Mouse (Mus musculus) heart, embryonic 16.5 days (tissue): ENCODE measurements at regions not wholly inside any gene's neighbourhood (a gene's known extent, or its start where the extent isn't known, plus 50 kb on each side); places are given as distances from the start of the nearest gene placed in this dataset.

Source experiments
- ATAC-seq: fragments of 200-750 bp; cut with Nextera tagmentation; replicated peaks from 2 replicates; pipeline ENCODE4 v1.8.0; 2017; ENCODE audit warnings: moderate number of reproducible peaks; ENCODE audit not compliant: insufficient read depth, low FRiP score; ENCODE audit errors: extremely low read depth
- H3K27ac ChIP-seq: fragments of 300-500 bp; sonication (generic); 2 replicates; pipeline ENCODE4 v1.5.1; 2014; ENCODE audit warnings: mild to moderate bottlenecking, low read length, control low read depth, moderate library complexity
- H3K27me3 ChIP-seq: fragments of 300-500 bp; sonication (generic); 2 replicates; pipeline ENCODE4 v1.6.1; 2014; ENCODE audit warnings: low read length, mixed read lengths; ENCODE audit not compliant: control insufficient read depth, insufficient read depth
- H3K36me3 ChIP-seq: fragments of 300-500 bp; sonication (generic); 2 replicates; pipeline ENCODE4 v1.6.1; 2014; ENCODE audit not compliant: control insufficient read depth, insufficient read depth
- H3K4me1 ChIP-seq: fragments of 300-500 bp; sonication (generic); 2 replicates; pipeline ENCODE4 v1.6.1; 2014; ENCODE audit warnings: low read length, mixed read lengths; ENCODE audit not compliant: control insufficient read depth, insufficient read depth
- H3K4me2 ChIP-seq: fragments of 300-500 bp; sonication (generic); 2 replicates; pipeline ENCODE4 v1.6.1; 2014; ENCODE audit warnings: low read depth, mild to moderate bottlenecking, control low read depth, low read length
- H3K4me3 ChIP-seq: fragments of 300-500 bp; sonication (generic); 2 replicates; pipeline ENCODE4 v1.5.1; 2014; ENCODE audit warnings: mild to moderate bottlenecking, control low read depth, low read length
- H3K9ac ChIP-seq: fragments of 300-500 bp; sonication (generic); 2 replicates; pipeline ENCODE4 v1.6.1; 2014; ENCODE audit warnings: low read length, control low read depth
- H3K9me3 ChIP-seq: fragments of 300-500 bp; sonication (generic); replicated peaks from 2 replicates; pipeline ENCODE4 v1.6.1; 2016; ENCODE audit warnings: low read length; ENCODE audit not compliant: control insufficient read depth
- WGBS: fragments of 180-500 bp; shearing (Covaris S2); extraction: QIAGEN DNeasy Blood & Tissue Kit; methylation state at CpG from one replicate; pipeline ENCODE4 v1.1.7; 2014; 5-methylcytosine and 5-hydroxymethylcytosine counted together

DNA sequence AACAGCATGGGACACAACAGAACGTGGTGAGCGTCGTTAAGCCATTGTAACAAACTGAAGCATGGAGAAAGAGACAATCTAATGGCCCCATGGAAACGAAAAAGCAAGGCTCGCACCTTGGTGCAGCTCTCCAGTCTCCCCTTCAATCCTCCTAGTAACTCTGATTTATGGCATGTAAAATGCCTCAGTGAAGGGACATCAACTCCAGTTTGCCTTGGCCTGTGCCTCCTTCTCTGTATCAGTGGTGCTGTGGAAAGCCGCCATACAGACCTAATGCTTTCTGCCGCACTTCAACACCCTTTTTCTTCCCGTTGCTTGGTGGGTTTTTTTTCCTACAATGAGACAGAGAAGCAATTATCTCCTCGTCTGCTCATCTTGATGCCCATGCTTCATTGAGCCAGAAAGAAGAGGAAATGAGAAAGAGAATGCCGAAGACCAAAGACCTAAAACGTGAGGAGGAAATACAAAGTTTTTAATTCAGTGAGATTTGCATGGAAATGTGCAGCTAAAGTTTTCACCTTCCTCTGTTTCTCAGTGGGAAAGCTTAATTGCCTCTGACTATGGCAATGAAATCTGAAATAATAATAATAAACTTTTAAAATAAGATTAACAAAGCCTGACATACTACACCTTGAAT lies 241.4 kb downstream of the Lrrn1 start:
- WGBS = 78% methylated on average over 11 of the region's 11 CpGs
- Histone ChIP-seq H3K27me3 (no peaks in the 10 kb centered on the region), H3K9ac (no peak overlapping the region), H3K27ac (no peak overlapping the region), H3K4me2 (no peak overlapping the region), H3K4me1 (no peaks in the 10 kb centered on the region), H3K9me3 (no peaks in the 10 kb centered on the region), H3K36me3 (no peaks in the 10 kb centered on the region), H3K4me3 (no peak overlapping the region)
- no peak for ATAC-seq

DNA sequence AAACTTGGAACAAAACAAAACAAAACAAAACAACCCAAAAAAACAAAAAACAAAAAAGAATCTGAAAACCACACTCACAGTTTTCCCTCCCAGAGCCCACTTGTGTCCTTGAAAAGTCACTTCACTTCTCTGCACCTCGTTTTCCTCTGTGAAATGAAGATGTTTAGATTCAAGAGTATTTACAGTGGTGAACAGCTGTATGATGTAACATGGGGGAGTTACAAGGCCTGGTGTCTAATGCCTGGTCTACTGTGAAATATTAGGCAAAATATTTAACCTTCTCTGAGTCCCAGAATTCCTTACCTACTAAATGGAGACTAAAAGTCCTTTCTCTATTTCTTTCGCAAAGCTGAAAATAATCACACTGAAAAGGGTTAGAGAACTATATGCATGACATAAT lies 255.4 kb downstream of the Lrrn1 start:
- WGBS = 59% methylated on average over 2 of the region's 2 CpGs
- no peak for ATAC-seq

DNA sequence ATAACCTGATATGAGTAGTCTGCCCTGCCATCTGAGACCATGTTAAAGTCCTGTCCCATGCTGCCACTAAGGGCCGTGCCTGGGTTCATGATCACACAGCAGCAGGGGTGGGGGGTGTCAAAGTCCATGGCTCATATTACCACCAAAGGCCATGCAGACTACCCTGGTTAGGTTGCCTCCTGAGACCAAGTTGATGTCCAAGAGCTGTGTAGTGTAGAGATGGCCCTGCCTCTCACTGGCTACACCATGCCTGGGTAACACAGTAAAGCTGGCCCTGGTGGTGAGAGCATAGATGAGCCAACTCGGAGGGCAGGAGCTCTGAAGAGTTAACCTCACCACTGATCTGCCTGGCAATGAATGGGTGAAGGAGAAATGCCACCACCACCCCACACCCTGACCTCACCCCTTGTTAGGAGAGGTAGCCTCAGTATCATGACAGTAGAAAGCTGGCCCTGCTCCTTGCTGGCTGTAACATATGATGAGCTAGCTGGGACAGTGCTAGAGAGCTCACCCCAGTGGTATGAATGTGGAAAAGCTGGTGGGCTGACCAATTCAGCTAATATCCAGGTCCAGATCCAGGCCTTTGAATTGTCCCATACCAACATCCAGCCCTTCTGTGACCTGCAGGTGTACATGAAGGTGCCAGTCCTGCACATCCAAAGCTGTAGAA lies 258.8 kb downstream of the Lrrn1 start:
- no peaks in the 10 kb centered on the region for H3K4me1 ChIP-seq
- no peak overlapping the region for H3K9ac ChIP-seq
- no peak for ATAC-seq
- no peak overlapping the region for H3K27ac ChIP-seq
- no peak overlapping the region for H3K4me2 ChIP-seq
- H3K9me3 ChIP-seq = no peaks in the 10 kb centered on the region
- H3K27me3 ChIP-seq = no peaks in the 10 kb centered on the region
- no peak overlapping the region for H3K4me3 ChIP-seq
- 79% methylated on average over 2 of the region's 2 CpGs for WGBS
- H3K36me3 ChIP-seq = no peaks in the 10 kb centered on the region

More for the DNA sequence above, 255.4 kb downstream of the Lrrn1 start:
- Histone ChIP-seq H3K27me3 (no peaks in the 10 kb centered on the region), H3K4me1 (no peaks in the 10 kb centered on the region), H3K27ac (no peak overlapping the region), H3K4me3 (no peak overlapping the region), H3K36me3 (no peaks in the 10 kb centered on the region), H3K4me2 (no peak overlapping the region), H3K9me3 (no peaks in the 10 kb centered on the region), H3K9ac (no peak overlapping the region)

DNA sequence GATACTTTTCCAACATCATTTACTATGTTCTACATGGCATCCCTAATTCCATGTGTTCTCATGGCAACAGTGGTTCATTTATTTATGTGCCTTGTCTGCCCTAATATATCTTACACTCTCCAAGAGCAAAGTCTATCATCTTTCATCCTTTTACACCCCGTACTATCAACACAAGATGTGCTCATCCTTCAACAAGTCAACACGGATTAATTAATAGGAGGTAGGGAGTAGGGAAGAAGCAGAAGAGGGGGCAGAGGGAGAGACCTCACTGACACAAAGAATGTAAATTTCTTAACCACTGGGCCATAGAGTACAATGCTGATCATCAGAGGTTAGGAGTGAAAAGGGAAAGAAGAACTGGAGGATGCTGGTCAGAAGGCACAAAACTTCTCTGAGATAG lies 267.0 kb upstream of the Setmar start:
- Histone ChIP-seq H3K27ac (no peak overlapping the region), H3K36me3 (no peaks in the 10 kb centered on the region), H3K9ac (no peak overlapping the region), H3K4me2 (no peak overlapping the region), H3K4me1 (no peaks in the 10 kb centered on the region), H3K9me3 (no peaks in the 10 kb centered on the region), H3K4me3 (no peak overlapping the region), H3K27me3 (no peaks in the 10 kb centered on the region)
- 63% methylated on average over 2 of the region's 2 CpGs for WGBS
- ATAC-seq = no peak

DNA sequence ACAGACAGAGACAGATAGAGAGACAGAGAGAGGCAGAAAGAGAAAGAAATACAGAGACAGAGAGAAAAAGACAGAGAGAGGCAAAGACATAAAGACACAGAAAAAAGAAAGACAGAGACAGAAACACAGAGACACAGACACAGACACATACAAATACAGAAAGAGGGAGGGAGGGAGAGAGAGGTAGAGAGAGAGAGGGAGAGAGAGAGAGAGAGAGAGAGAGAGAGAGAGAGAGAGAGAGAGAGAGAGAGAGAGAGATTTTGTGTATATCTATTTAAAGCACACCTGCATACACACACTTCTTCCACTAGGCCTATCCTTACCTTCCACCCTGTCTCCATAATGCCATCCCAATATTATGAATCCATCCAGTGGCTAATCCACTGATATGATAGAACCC lies 261.8 kb upstream of the Setmar start:
- no peak overlapping the region for H3K4me3 ChIP-seq
- no peaks in the 10 kb centered on the region for H3K9me3 ChIP-seq
- no peaks in the 10 kb centered on the region for H3K4me1 ChIP-seq
- no peak for ATAC-seq
- H3K27me3 ChIP-seq = no peaks in the 10 kb centered on the region
- no peaks in the 10 kb centered on the region for H3K36me3 ChIP-seq
- no peak overlapping the region for H3K9ac ChIP-seq
- no peak overlapping the region for H3K27ac ChIP-seq
- H3K4me2 ChIP-seq = no peak overlapping the region
